Mouse (Mus musculus) gastrocnemius, postnatal 36 days (tissue): ENCODE results near the gene Ccdc7a. TPM values are rescaled to one million over a fixed set of nuclear protein-coding genes. Genes with fewer than 3 reads are reported as not detected.

Experiments
- DNase-seq, 2 experiments: peaks; one replicate each; pipeline ENCODE4 v3.0.0; 2022
- intact Hi-C: fragments of 180-260 bp; cut with DNase I; formaldehyde crosslinking; loops from one replicate; pipeline ENCODE4 v1.15.1; 2025
- total RNA-seq, 2 experiments: library from RNA; stranded (reverse); gene quantifications; 2 replicates each; pipeline ENCODE4 v1.2.3; 2021

Ccdc7a gene
- total RNA-seq, 2 experiments from 2014 or later = not detected

DNA sequence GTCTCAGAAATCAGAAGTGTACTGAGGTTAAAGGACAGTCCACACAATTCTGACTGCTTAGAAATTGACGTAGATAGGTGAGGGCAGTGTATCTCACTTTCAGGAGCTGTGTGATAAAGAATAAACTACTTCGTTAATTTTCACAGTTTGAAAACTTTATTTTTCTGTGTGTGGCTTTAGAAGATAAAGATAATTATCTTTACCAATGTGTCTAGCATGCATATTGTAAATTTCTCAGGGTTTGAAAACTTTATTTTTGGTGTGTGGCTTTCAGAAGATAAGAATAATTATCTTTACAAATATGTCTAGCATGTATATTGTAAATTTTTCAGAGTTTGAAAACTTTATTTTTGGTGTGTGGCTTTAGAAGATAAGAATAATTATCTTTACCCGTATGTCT lies 376.6 kb downstream of the Ccdc7a start:
- no peak for DNase-seq
- intact Hi-C loops = no loop called here

DNA sequence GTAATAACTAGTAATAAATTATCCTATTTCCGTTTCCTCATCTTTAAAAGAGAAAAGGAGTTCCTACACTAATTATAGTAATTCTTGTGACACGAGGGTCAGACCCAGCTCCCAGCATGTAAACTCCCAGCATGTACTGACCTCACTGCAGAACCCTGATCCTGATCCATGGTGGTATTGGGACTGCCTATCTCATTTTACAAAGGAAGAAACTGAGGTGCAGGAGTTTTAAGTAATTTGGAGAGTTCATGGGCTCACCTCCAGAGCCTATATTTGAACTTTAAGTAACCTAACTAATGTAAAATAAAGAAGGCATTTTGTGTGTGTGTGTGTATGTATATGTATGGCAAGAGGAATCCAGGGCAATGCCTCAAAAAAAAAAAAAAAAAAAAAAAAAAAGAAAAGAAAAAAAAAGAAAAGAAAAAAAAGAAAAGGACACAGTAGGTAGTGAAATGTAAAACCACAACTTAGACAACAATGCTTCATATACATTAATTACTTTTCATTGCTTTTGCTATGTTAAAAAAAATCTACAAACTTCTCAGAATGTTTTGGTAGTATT lies 378.8 kb downstream of the Ccdc7a start:
- no peak for DNase-seq

GRCm38 (mm10) chr8:128685507-128686428 lies 379.5 kb downstream of the Ccdc7a start, which contains the start of gene Itgb1:
Gene Itgb1 (plus strand): TSS chr8:128685654.
- peak; percentile 88 to 94 for DNase-seq

More for the DNA sequence above, 378.8 kb downstream of the Ccdc7a start:
- intact Hi-C loops = no loop called here

DNA sequence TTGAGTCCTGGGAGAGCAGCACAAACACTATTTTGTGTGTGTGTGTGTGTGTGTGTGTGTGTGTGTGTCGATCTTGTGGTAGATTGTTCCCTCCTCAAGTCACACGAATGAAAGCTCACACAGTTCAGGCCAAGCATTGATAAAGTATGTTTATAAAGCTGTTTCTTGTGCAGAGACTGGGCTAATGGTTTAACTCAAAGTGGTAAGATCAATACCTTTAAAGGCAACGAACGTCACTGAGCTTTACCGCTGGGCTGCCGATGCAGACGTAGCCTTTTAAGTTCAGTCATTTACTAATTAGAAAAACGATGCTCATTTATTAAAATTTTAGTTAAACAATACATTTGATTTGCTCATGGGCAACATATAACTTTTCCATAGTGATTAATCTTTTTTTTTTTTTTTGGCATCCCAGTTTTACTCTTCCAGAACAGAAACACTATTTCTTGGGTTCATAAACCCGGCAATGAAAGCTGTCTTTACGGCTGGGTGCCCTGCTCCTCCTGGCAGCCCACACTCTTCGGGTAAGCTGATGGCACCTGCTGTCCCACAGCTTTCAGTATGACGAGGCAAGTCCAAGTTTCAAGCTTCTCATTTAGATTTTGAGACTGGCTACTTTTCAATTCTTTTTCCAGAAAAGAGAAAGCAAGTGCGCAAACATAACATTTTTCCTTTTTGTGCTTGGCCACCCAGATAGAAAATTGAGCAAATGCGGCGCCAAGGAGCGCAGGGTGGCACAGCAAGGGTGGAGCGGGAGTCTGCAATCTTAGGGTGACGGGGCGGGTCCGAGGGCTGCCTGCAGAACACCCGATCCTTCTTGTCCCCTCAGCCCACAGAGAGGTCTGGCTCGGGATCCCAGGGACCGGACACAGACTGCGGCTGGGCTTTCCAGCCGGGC lies 380.5 kb downstream of the Ccdc7a start:
- intact Hi-C loops = loop anchor here (2.0 kb wide), 1 partner anchor 30 kb away; no protein-coding TSS in a partner anchor
- DNase-seq = no peak

More at GRCm38 (mm10) chr8:128685507-128686428, 379.5 kb downstream of the Ccdc7a start, which contains the start of gene Itgb1:
- intact Hi-C loops = loop anchor here (2.0 kb wide), 1 partner anchor 31 kb away; no protein-coding TSS in a partner anchor

Other genes with a start within 250 kb of the Ccdc7a start
- gene Ccdc7b, start 1.6 kb upstream of the Ccdc7a start, total RNA-seq = not detected
- not detected for gene Gm10999, start 66.1 kb upstream of the Ccdc7a start, total RNA-seq
- 10 to 100 TPM; 16.2 to 18.0 TPM for gene 2610044O15Rik8, start 168.9 kb upstream of the Ccdc7a start, total RNA-seq